Mouse (Mus musculus) ES-E14 (cell line): ENCODE results near the gene Sppl2a.
"Not testable (repeated sequence)": the region's sequence is repeated elsewhere in the genome, so short reads cannot be mapped to it uniquely, and the experiment has no call there.

ENCODE experiments used
- CHD2 ChIP-seq: IDR thresholded peaks from 2 replicates; pipeline ENCODE4 v1.6.1; 2014; ENCODE audit warnings: mild to moderate bottlenecking, low read depth, low read length, inconsistent platforms
- HCFC1 ChIP-seq: IDR thresholded peaks from 2 replicates; pipeline ENCODE4 v1.6.1; 2012; ENCODE audit warnings: low read length, inconsistent platforms, borderline replicate concordance; ENCODE audit not compliant: insufficient read depth
- MAFK ChIP-seq: IDR thresholded peaks from 2 replicates; pipeline ENCODE4 v1.6.1; 2014; ENCODE audit warnings: mild to moderate bottlenecking, low read depth, low read length, inconsistent platforms; ENCODE audit not compliant: insufficient read depth
- ZC3H11A ChIP-seq: IDR thresholded peaks from 2 replicates; pipeline ENCODE4 v1.6.1; 2012; ENCODE audit warnings: low read depth, mild to moderate bottlenecking, inconsistent platforms, low read length, borderline replicate concordance
- ZNF384 ChIP-seq: IDR thresholded peaks from 2 replicates; pipeline ENCODE4 v1.6.1; 2012; ENCODE audit warnings: low read depth, low read length, inconsistent platforms

DNA sequence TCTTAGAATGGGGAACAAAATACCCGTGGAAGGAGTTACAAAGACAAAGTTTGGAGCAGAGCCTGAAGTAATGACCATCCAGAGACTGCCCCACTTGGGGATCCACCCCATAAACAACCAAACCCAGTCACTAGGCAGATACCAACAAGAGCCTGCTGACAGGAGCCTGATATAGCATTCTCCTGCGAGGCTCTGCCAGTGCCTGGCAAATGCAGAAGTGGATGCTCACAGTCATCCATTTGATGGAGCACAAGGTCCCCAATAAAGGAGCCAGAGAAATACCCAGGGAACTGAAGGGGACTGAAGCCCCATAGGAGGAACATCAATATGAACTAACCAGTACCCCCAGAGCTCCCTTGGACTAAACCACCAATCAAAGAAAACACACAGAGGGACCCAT is 50.3 kb downstream of the Sppl2a start:
- TF ChIP-seq MAFK, ZC3H11A, CHD2, HCFC1, ZNF384: not testable (repeated sequence)
